Comparison of ENCODE assay signal across 16 mouse cellular contexts in the genomic region with DNA sequence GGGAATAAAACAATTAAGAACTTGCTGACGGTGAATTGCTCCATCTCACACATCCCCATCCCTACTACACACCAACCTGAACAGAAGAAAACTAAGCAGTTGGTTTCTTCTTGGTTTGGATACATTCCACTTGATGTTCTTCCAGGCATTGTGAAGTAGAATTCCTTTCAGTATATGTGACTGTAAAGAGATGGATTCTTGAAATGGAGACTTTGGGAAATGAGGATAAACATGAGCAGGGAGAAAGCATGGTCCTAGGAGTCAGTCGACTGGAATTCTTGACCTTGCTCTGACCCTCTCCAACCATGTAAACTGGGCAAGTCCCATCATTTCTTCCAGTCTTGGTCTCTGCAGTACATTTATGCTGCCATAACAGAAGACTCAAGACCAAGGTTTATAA.
"Had no signal": no experiment of that assay in that cellular context is flagged by ENCODE, and none has a peak within 500 bp of the region (broad histone marks: within the 10 kb centered on the region; RNA-seq: fewer than 3 reads in every experiment).

No protein-coding gene starts in this region.

- H3K9ac ChIP-seq: lung, embryonic 14.5 days; midbrain, embryonic 13.5 days; midbrain, embryonic 15.5 days; neural tube, embryonic 12.5 days; stomach, embryonic 15.5 days had no signal

- H3K4me3 ChIP-seq: megakaryocyte, embryonic 14.5 days; midbrain, embryonic 13.5 days; midbrain, embryonic 15.5 days; neural tube, embryonic 12.5 days; stomach, embryonic 15.5 days had no signal

- ATAC-seq: midbrain, embryonic 13.5 days; midbrain, embryonic 15.5 days had no signal

- DNase-seq: lung, adult 18-20 months; lung, embryonic 14.5 days; lung, postnatal 10 days; lung, postnatal 36 days; right cerebral cortex, postnatal 14 days; thymus, adult 2 months; thymus, postnatal 25 days; thymus, postnatal 4 days had no signal

- H3K4me1 ChIP-seq: megakaryocyte, embryonic 14.5 days; midbrain, embryonic 15.5 days; stomach, embryonic 15.5 days had no signal

- H3K36me3 ChIP-seq: midbrain, embryonic 13.5 days; midbrain, embryonic 15.5 days; neural tube, embryonic 12.5 days; stomach, embryonic 15.5 days had no signal

- H3K4me2 ChIP-seq: lung, embryonic 14.5 days; midbrain, embryonic 11.5 days; midbrain, embryonic 13.5 days; midbrain, embryonic 15.5 days; neural tube, embryonic 12.5 days; stomach, embryonic 15.5 days had no signal

- H3K27ac ChIP-seq: macrophage; midbrain, embryonic 13.5 days; midbrain, embryonic 15.5 days; neural tube, embryonic 12.5 days; stomach, embryonic 15.5 days; stomach, postnatal 0 days had no signal

- H3K27me3 ChIP-seq: megakaryocyte, embryonic 14.5 days; midbrain, embryonic 13.5 days; midbrain, embryonic 15.5 days; neural tube, embryonic 12.5 days; stomach, embryonic 15.5 days had no signal

- H3K9me3 ChIP-seq: midbrain, embryonic 13.5 days; midbrain, embryonic 15.5 days; neural tube, embryonic 12.5 days; stomach, embryonic 15.5 days had no signal
